Mouse (Mus musculus) midbrain, embryonic 11.5 days (tissue): ENCODE results near the gene Dpf3. TPM values are rescaled to one million over a fixed set of nuclear protein-coding genes. Genes with fewer than 3 reads are reported as not detected.

Experiments
- ATAC-seq: fragments of 200-750 bp; cut with Nextera tagmentation; 2 replicates; pipeline ENCODE4 v1.8.0; 2017; ENCODE audit warnings: moderate TSS enrichment, moderate library complexity; ENCODE audit not compliant: low FRiP score
- DNase-seq: peaks from one replicate; pipeline ENCODE4 v3.0.0; 2015; ENCODE audit warnings: low spot score; ENCODE audit errors: missing footprints
- H3K27ac ChIP-seq: fragments of 300-500 bp; sonication (generic); 2 replicates; pipeline ENCODE4 v1.5.1; 2014; ENCODE audit warnings: low read depth, low read length
- H3K27me3 ChIP-seq: fragments of 300-500 bp; sonication (generic); 2 replicates; pipeline ENCODE4 v1.6.1; 2014; ENCODE audit warnings: mild to moderate bottlenecking, low read length, moderate library complexity, mixed read lengths; ENCODE audit not compliant: control insufficient read depth, insufficient read depth
- H3K36me3 ChIP-seq: fragments of 300-500 bp; sonication (generic); 2 replicates; pipeline ENCODE4 v1.6.1; 2014; ENCODE audit warnings: mild to moderate bottlenecking, low read length, moderate library complexity, mixed read lengths; ENCODE audit not compliant: control insufficient read depth, insufficient read depth
- H3K4me1 ChIP-seq: fragments of 300-500 bp; sonication (generic); 2 replicates; pipeline ENCODE4 v1.6.1; 2014; ENCODE audit warnings: low read length; ENCODE audit not compliant: control insufficient read depth, insufficient read depth
- H3K4me2 ChIP-seq: fragments of 300-500 bp; sonication (generic); 2 replicates; pipeline ENCODE4 v1.6.1; 2014; ENCODE audit warnings: mild to moderate bottlenecking, moderate library complexity
- H3K4me3 ChIP-seq: fragments of 300-500 bp; sonication (generic); 2 replicates; pipeline ENCODE4 v1.5.1; 2014; ENCODE audit warnings: low read depth, low read length
- H3K9ac ChIP-seq: fragments of 300-500 bp; sonication (generic); 2 replicates; pipeline ENCODE4 v1.6.1; 2014; ENCODE audit warnings: low read length
- H3K9me3 ChIP-seq: fragments of 300-500 bp; sonication (generic); 2 replicates; pipeline ENCODE4 v1.6.1; 2016; ENCODE audit warnings: low read length; ENCODE audit not compliant: control insufficient read depth
- WGBS: fragments of 180-500 bp; shearing (Covaris S2); extraction: QIAGEN DNeasy Blood & Tissue Kit; methylation state at CpG from one replicate; pipeline ENCODE4 v1.1.7; 2014; 5-methylcytosine and 5-hydroxymethylcytosine counted together
- polyA plus RNA-seq: library from polyadenylated mRNA; unstranded; fragments of >200 nt; fragmentation: Nextera tagmentation; extraction: Ambion mirVana; gene quantifications from 2 replicates; pipeline ENCODE4 v1.2.1, GENCODE M21; 2014

Gene Dpf3
- polyA plus RNA-seq, 1 experiment from 2014 or later: 11.3 TPM

DNA sequence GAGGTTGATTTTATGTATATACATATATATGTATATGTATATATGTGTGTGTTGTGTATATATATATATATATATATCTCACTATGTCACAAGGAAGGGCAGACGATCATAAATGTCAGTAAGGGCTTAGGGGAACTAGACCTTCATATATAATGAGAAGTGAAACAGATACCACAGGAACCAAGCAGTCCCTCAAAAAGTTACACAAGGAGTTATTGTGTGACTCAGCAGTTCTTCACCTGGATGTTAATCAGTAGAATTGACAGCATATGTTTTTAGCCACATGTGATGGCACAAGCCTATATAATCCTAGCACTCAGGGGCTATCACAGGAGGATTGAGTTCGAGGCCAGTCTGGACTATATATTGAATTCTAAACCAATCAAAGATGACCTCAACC, 49.5 kb downstream of the Dpf3 start:
- 81% methylated on average over 2 of the region's 2 CpGs for WGBS
- H3K9ac ChIP-seq: no peak overlapping the region
- no peak overlapping the region for H3K4me2 ChIP-seq
- no peak overlapping the region for H3K4me3 ChIP-seq
- DNase-seq (no peak), ATAC-seq (no peak)
- H3K9me3 ChIP-seq: no peaks in the 10 kb centered on the region
- no peaks in the 10 kb centered on the region for H3K36me3 ChIP-seq
- no peak overlapping the region for H3K27ac ChIP-seq
- no peaks in the 10 kb centered on the region for H3K27me3 ChIP-seq
- no peaks in the 10 kb centered on the region for H3K4me1 ChIP-seq

DNA sequence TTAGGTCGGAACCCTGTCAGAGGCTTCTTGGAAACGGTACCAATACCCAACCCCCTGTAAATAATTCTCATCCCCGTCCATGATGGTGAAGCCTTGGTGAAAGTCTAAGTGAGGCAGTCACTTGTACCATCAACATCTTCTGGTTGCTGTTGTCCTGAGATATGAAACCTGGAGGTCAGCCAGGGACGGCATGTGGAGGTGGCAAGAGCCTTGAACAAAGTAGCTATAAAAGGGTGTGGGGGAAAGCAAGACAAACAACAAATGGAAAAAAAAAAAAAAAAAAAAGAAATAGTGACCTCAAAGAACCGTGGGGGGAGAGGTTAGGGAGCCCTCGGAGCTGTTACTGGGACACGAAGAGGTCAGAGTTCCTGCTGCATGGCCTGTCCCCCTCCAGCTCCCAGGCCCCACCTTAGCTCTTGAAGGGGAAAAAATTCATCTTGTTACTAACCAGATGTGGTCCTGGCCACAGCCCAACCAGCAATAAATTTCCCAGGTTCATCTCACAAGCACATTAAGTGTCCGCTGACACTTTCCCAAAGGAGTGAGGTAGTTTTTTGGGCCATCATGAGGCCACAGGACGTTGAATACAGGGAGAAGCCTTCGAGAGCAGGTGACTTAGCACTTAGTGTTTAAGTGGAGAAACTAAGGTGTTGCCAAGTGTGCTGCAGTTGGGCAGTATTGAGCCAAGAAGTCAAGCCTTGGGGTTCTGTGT, 53.4 kb downstream of the Dpf3 start:
- no peaks in the 10 kb centered on the region for H3K9me3 ChIP-seq
- ATAC-seq (no peak), DNase-seq (no peak)
- no peak overlapping the region for H3K27ac ChIP-seq
- H3K4me3 ChIP-seq: no peak overlapping the region
- no peaks in the 10 kb centered on the region for H3K36me3 ChIP-seq
- H3K4me1 ChIP-seq: no peaks in the 10 kb centered on the region
- no peaks in the 10 kb centered on the region for H3K27me3 ChIP-seq
- no peak overlapping the region for H3K9ac ChIP-seq
- H3K4me2 ChIP-seq: no peak overlapping the region
- WGBS: 64% methylated on average over 10 of the region's 10 CpGs

DNA sequence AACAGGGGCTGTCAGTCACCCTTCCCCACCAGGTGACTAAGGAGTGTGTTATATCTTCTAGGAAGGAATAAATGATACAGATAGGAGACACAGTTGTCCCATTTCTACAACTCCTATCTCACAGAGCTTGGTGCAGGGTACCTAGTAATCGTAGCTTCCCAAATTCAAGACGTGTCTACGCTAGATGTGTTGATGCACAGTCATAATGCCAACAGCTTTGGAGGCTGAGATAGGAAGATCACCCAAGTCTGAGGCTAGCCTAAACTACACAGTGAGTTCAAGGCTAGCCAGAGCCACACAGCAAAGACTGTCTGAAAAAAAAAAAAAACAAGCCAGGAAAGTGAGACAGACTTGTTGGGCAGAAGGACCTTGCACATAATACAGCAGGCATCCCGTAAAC, 54.1 kb downstream of the Dpf3 start:
- DNase-seq: no peak
- Histone ChIP-seq H3K4me2 (no peak overlapping the region), H3K36me3 (no peaks in the 10 kb centered on the region), H3K4me3 (no peak overlapping the region), H3K27me3 (no peaks in the 10 kb centered on the region), H3K9ac (no peak overlapping the region), H3K9me3 (no peaks in the 10 kb centered on the region), H3K27ac (no peak overlapping the region), H3K4me1 (no peaks in the 10 kb centered on the region)
- WGBS: 93% methylated on average over 4 of the region's 4 CpGs
- no peak for ATAC-seq

DNA sequence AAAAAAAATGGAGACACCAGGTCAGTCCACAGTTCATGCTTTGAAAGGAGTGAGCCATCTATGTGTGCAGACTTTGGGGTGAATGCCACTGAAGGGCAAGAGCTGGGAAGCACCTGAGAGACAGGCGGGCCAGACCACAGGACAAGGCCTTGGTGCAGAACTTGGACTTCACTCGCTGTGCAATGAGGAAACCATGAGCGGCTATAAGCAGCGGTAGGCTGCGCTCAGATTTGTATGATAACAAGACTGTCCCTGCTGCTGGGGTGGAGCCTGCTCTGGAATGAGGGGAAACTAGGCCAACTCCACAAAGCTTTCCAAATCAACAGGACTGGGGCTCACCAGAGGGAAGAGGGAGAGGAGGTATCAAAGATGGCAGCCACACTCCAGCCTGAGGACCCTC, 57.3 kb downstream of the Dpf3 start:
- no peak overlapping the region for H3K9ac ChIP-seq
- no peaks in the 10 kb centered on the region for H3K9me3 ChIP-seq
- H3K4me1 ChIP-seq: peaks cover 10% of the 10 kb centered on the region
- 96% methylated on average over 5 of the region's 5 CpGs for WGBS
- H3K36me3 ChIP-seq: no peaks in the 10 kb centered on the region
- H3K27ac ChIP-seq: no peak overlapping the region
- H3K27me3 ChIP-seq: no peaks in the 10 kb centered on the region
- H3K4me2 ChIP-seq: no peak overlapping the region
- no peak overlapping the region for H3K4me3 ChIP-seq
- DNase-seq: no peak
- ATAC-seq: no peak

DNA sequence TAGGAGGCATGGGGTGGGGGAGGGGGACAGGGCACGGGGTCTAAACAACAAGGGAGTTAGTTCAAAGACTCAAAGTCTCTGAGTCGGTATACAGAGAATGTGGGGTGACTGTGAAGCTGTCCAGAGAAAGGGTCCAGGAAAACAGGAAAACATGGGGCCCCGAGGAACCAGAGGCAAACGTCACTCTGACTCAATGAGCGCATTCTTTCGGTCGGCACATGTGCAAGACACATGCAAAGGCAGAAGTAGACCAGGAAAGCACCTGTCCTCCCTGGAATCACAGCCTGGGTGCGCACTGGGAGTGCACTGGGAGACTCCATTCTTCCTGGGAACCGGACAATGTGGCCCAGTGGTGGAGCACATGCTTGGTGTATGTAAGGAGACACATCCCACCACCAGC, 59.5 kb downstream of the Dpf3 start:
- no peaks in the 10 kb centered on the region for H3K36me3 ChIP-seq
- no peak overlapping the region for H3K27ac ChIP-seq
- H3K4me1 ChIP-seq: peaks cover 12% of the 10 kb centered on the region
- H3K4me2 ChIP-seq: no peak overlapping the region
- no peaks in the 10 kb centered on the region for H3K27me3 ChIP-seq
- DNase-seq (no peak), ATAC-seq (no peak)
- H3K4me3 ChIP-seq: no peak overlapping the region
- 60% methylated on average over 9 of the region's 9 CpGs for WGBS
- no peak overlapping the region for H3K9ac ChIP-seq
- H3K9me3 ChIP-seq: no peaks in the 10 kb centered on the region

DNA sequence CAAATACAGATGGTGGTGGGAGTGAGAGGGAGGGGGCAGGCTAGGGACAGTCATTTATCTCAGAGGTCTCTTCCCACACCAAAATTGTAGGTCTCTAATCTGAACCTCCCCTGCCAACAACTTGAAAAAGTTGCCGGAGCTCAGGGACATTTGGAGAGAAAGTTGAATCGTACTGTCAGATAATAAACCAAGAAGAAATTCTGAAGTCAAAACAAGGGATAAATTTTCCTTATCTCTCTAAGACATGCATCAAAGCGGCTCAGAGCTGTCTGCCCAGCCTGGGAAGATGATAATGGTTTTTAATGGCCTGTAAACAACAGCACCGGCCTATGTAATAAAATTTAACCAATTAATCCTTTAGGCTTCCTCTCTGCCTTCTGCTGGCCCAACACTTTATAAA, 59.9 kb downstream of the Dpf3 start:
- 71% methylated on average over 4 of the region's 4 CpGs for WGBS
- ATAC-seq (no peak), DNase-seq (no peak)
- Histone ChIP-seq H3K4me2 (no peak overlapping the region), H3K27me3 (no peaks in the 10 kb centered on the region), H3K9ac (no peak overlapping the region; the same call in 1 of the 2 replicates), H3K27ac (no peak overlapping the region), H3K9me3 (no peaks in the 10 kb centered on the region), H3K4me1 (peaks cover 12% of the 10 kb centered on the region), H3K36me3 (no peaks in the 10 kb centered on the region), H3K4me3 (no peak overlapping the region)

DNA sequence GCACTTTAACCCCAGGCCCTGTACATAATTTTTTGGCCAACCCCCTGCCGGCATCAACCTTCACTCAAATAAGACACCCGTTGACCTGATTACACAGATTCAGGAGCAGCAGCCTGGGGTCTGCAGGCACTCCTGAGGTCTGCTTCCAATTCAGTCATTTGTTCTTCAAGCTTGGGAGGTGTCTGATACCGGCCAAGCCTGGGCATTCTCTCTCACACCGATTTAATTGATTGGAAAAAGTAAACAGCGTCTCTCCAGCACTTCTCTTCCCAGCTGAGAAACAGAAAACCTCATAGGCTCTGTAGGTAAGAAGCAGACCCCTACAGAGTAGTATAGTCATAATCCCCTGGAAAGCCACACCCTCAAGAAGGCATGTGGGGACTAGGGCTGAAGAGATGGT, 61.2 kb downstream of the Dpf3 start:
- H3K36me3 ChIP-seq: no peaks in the 10 kb centered on the region
- no peak for ATAC-seq
- H3K4me1 ChIP-seq: peaks cover 12% of the 10 kb centered on the region
- no peak overlapping the region for H3K4me3 ChIP-seq
- H3K9me3 ChIP-seq: no peaks in the 10 kb centered on the region
- no peak overlapping the region for H3K9ac ChIP-seq
- H3K27me3 ChIP-seq: no peaks in the 10 kb centered on the region
- peak; percentile 82 for DNase-seq
- H3K27ac ChIP-seq: no peak overlapping the region
- 74% methylated on average over 5 of the region's 5 CpGs for WGBS
- H3K4me2 ChIP-seq: no peak overlapping the region

DNA sequence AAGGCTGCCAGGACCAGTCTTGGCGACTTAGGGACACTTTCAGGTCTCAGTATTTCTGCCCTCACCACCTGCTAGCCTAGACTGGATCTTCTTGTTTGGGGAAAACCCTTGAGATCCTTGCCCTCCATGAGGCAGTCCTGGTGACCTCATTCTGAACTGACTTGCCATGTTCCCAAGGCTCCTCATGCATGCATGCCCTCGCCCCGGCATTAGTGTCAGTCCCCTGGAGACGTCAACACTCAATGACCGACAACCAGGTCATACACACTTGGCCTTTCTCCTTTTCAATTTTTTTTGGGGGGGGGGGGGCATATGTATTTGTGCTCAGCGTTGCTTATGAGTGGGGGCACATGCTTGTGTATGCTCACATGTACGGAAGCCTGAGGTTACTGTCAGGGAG, 61.8 kb downstream of the Dpf3 start:
- Histone ChIP-seq H3K27me3 (no peaks in the 10 kb centered on the region), H3K36me3 (no peaks in the 10 kb centered on the region), H3K4me1 (peaks cover 12% of the 10 kb centered on the region), H3K4me2 (no peak overlapping the region), H3K27ac (no peak overlapping the region), H3K4me3 (no peak overlapping the region), H3K9ac (no peak overlapping the region), H3K9me3 (no peaks in the 10 kb centered on the region)
- ATAC-seq (no peak), DNase-seq (no peak)
- 67% methylated on average over 7 of the region's 7 CpGs for WGBS

DNA sequence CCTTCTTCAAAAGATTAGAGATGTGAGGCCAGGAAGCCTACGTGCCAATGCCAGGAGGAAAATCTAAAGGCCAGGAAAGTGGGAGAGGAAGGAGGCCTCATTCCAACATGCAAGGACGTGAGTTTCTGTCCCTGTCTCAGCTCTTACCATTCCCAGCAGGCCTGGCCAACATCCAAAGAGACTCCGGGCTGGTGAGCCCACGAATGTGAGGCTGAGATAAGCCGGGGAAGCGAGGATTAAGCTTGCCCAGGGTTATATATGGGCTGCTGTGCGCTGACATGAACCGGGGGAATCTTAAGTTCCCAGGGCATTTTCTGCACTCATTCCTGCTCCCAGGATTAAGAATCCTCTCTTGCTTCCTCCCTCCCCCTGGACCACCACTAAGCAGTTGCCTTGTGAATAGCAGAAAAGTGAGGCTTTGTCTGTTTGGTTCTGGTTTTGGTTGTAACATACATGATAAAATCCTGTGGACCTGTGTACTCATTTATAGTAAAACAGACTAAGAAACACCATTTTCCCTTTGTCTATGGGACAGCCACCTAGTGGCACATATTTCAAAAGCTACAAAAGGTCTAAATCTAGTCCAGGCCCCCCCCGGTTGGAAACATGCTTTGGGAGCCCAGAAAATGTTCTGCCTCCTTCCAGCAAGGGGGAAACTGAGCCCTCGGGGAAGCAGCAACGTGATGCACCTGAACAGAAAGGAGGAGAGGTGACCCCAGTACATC, 62.6 kb downstream of the Dpf3 start:
- H3K27me3 ChIP-seq: no peaks in the 10 kb centered on the region
- no peak overlapping the region for H3K27ac ChIP-seq
- WGBS: 54% methylated on average over 11 of the region's 11 CpGs
- H3K4me1 ChIP-seq: peaks cover 12% of the 10 kb centered on the region
- no peak overlapping the region for H3K9ac ChIP-seq
- H3K9me3 ChIP-seq: no peaks in the 10 kb centered on the region
- no peak for ATAC-seq
- no peak overlapping the region for H3K4me3 ChIP-seq
- H3K4me2 ChIP-seq: no peak overlapping the region
- H3K36me3 ChIP-seq: no peaks in the 10 kb centered on the region
- no peak for DNase-seq
